Mouse (Mus musculus): ENCODE measurements around the gene Ldah.
"Not testable (repeated sequence)": the region's sequence is repeated elsewhere in the genome, so short reads cannot be mapped to it uniquely, and the experiment has no call there.

Gene Ldah

DNA sequence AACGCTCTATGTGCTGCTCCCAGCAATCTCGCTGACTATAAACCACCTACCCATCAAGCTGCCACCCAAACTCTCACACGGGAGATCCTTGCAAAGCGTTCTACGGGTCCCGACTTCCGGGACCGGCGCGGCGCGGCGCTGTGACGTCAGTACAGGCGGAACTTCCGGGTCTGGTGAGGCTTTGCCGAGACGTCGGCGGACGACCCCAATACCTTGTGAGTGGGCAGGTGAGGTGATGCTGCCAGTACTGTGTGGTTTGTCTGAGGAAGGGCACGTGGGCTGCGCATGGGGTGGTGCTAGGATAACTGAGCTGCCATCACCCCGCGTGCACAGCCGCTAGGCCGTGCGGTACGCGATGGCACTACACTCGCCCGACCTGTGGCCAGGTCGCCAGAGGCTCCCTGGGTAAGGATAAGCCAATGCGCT, at the start of gene Ldah:
Gene Ldah, plus strand, starts transcription at position 130 of the 426 bp plus-strand sequence.
- peak; percentile 92 for DNase-seq (ENCODE audit: low read depth)

DNA sequence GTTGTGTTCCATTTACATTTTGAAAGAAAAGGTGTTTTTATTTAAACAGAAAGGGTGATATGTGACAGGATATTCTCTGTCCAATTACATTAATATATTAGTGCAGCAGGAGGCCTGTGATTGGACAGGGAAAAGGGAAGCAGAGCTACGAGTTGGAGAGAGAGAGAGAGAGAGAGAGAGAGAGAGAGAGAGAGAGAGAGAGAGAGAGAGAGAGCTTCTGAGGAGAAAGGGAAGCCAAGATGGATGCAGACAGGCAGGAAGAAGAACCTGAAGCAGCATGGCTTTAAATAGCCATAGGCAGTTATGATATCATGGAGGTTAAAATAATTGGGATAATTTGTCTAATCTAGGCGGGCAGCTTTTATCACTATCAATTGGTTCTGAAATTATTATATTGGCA, 40.2 kb upstream of the Ldah start:
- no peak for DNase-seq (ENCODE audit: low read depth)

DNA sequence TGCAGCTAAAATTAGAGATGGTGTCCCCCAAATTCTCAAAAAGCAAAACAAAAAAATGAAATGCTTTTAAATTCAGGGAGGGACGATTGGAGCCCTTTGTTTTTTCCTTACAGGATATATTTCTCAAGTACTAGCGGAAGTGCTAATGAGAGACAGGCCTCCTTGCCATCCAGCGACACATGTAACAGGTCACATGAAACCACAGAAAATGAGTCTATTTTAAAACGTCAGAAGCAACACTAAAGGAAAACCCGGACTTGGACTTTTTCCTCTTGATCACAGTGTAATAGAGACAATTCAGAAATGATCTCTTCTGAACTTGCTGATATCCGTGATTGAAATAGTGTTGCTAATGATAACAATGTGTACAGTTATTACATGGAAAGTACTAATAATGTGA, 27.0 kb upstream of the Ldah start:
- peak; percentile 27 for DNase-seq (ENCODE audit: low read depth)

DNA sequence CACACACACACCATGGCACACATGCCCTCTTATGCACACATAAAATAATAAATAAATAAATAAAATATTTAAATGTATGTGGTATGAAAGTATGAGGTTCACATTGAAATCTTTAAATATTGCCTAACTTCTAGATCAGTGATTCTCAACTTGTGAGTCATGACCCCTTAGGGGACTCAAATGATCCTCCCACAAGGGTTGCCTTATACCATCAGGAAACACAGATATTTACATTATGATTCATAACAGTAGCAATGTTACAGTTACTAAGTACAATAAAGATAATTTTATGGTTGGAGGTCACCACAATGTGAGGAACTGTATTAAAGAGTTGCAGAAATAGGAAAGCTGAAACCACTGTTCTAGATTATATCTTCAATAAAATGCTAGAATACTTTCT, 26.2 kb upstream of the Ldah start:
- DNase-seq (ENCODE audit: low read depth), result peak; percentile 59

DNA sequence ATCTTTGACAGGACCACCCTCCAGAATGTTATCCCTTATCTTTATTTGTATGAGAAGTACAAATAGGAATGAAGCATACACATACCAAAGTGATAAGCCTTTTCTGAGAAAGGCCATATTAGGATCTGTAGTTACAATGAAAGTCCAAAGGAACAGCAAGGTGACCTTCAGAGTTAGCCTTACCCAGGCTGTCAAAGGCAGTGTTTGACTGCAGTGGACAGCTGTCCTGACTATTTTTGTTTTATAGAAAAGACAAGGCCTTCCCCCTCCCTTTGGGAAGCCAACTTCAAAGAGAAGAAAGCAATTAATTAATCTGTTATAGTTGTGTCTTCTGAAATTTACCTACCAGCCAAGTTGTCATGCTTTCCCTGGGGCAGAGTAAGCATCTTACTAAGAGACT, 23.4 kb upstream of the Ldah start:
- DNase-seq (ENCODE audit: low read depth), result no peak

DNA sequence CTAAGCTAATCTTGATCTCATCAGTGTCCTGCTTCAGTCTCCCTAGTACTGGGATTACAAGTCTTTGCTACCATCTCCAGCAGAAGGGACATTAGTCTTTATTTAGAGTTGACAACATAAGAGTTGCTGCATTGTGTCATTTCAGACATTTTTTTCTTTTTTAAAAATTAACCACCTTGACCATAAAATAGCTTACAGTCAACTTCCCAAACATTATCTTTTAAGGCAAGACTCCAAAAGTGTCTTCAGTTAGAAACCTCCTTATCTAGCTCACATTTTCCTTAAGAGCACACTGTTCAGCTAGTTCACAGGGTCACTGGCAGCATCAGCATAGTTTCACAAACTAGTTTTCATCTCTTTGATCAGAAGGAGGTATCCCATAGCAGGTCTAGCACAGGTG, 19.7 kb upstream of the Ldah start:
- DNase-seq (ENCODE audit: low read depth), result no peak

DNA sequence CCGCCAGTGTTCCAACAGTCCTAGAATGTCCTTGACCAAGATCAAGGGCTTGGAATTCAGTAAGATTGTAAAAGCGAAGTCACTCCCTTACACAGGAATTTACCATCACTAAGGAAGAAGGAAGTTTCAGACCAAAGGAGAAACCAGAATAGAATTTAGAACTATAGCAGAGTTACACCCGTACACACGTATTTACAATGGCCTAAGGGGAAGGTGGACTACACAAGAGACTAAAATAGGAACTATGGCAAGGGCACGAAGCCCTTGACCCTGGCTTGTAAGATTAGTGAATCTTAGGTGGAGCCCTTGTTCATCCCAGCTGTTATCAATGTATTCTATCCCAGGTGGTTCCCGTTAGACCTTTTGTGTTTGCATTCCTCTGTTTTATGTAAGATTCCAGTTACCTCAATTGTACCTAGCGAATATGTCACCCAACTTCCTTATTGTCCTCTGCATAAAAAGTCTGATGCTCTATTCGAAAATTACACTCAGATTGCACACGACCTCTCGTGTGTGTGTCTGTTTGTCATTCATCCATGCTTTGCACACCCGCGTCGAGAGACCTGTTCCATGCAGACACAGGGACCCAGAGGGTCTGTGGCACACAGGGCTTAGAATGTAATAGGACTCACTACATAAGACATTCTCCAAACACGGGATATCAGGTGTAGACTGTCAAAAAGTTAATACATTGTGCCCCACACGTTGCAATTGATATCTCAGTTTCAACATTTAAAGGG, 18.9 kb upstream of the Ldah start:
- not testable (repeated sequence) for DNase-seq (ENCODE audit: low read depth)

DNA sequence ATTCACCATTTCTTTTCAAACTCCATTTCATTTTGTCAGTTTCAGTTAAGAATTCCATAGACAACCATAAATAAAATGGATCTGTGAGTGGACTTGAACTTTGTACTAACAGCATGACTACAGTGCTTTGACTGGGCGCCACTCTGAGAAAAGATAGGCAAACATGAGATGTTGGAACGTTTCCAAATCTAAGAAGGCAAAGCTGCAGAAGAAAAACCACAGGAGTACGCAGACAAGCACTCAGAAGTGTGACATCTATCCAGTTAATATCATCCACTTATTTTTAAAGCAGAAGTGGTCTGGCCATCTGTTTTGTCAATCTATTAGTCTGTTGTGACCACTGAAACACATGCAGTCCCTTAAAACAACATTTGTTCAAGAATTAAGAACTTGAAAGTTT, 18.2 kb upstream of the Ldah start:
- DNase-seq (ENCODE audit: low read depth), result no peak

DNA sequence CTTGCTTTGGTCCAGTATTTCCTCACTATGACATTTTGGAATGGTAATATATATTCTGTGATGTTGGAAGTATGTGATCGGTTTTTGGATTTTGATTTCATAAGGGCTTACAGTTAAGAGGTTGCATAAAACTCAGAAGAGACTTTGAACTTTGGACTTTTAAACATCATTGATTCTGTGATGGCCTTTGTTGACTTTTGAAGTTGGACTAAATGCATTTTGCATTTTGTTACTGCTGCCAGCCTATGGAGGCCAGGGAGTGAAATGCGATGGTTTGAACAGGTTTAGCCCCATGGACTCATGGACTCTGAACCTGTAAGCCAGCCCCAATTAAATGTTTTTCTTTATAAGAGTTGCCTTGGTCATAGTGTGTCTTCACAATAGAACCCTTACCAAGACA, 2.2 kb upstream of the Ldah start:
- DNase-seq (ENCODE audit: low read depth), result no peak

DNA sequence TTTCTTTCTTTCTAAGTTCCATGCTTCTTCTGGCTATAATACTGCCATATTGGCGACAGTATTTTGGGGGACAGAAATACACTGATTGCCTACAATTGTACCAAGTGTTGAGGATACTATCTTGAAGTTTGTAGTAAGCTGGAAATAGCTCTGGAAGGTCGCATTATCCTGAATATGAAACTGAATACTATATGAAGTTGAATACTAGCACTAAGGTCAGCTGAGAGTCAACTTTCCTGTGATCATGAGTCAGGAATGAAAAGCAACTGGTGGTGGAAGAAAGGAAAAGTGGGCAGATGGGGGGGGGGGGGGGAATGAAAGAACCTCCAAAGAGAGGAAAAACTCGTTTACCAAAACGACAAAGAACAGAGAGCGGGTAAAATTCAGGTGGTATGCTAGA, 329 bp upstream of the Ldah start:
- no peak for DNase-seq (ENCODE audit: low read depth)

DNA sequence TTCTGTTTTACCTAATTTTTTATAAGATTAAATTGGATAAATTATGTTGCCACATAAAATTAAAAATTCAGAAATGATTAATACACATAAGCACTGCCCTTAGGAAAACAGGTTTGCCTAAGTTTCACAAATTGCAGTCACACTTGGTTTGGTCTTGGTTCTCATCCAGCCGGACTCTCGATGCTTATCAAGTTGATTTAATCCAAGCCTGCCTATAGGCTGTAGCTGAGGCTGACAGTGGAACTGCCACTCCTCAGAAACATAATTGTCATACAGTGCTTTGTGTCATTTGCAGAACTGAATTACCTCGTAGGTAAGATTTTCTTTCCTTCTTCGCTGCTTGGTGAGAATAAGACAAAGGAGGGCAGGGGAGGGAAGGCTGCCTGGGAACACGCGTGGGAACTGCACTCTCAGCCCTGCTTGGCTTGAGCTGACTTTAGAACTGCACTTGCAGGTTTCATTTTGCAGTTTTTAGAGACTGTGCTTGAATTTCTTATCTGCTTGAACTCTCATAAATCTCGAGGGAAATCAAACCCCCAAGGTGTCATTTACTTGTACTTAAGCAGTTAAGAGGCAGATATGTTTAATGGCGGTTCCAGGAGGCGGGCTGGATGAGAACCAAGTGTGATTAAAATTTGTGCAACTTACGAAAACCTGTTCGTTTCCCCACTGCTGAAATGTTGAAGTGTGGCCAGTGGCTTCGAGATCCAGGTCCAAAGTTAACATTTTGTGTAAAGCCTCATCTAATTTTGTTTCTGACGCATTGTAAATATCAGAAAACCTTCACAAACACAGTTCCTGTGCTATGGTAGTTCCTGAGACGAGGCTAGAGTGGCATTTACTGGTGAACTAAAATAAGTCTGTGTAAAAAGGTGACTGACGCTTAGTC, 8.7 kb downstream of the Ldah start:
- no peak for DNase-seq (ENCODE audit: low read depth)

DNA sequence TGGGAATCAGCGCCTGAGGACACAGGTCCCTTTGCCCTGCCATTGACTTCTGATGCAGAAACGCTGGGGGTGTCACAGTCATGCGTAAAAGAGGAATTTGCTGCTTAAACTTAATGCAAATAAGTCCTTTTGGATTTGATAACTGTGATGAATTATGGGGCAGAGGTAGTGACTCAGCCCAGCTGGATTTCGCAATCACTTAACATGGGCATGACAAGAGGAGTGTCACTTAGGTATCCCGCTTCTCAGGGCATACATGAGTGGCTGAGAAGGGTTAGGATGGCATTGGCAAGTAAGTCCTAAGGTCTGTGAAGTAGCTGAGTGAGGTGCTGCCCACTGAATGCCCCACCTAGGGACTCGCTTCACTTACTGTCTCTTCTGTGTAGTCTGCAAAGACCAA, 15.1 kb downstream of the Ldah start:
- peak; percentile 48 for DNase-seq (ENCODE audit: low read depth)

DNA sequence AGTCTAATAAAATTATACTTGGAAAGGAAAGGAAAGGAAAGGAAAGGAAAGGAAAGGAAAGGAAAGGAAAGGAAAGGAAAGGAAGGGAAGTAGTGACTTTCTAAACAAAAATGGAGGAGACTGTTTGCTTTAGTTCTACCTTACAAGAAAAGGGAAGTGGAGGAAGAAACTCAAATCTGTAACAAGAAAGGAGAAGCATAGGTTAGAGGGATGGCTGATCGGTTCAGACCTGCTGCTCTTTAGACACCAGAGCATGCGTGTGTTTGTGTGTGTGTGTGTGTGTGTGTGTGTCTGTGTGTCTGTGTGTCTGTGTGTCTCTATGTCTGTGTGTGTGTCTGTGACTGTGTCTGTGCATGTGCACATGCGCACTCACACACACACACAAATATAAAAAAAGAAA, 23.2 kb downstream of the Ldah start:
- no peak for DNase-seq (ENCODE audit: low read depth)

DNA sequence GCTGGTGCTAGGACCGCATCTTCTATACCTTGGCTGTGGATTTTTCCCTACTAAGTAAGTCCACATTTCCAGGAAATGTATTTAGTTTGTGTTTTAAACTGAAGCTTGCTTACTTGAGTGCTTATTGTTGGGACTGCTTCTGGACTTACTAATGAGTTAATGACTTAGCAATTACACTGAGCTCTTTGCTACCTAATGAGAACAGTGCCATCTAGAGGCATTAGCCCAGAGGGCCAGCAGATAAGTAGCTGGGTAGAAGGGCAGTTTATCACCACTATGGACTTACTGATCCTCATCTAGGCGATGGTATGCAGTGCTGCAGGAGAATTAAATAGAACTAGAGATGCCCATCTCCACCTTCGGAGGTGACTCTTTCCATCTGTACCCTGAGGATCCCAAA, 24.8 kb downstream of the Ldah start:
- DNase-seq (ENCODE audit: low read depth), result peak; percentile 50

DNA sequence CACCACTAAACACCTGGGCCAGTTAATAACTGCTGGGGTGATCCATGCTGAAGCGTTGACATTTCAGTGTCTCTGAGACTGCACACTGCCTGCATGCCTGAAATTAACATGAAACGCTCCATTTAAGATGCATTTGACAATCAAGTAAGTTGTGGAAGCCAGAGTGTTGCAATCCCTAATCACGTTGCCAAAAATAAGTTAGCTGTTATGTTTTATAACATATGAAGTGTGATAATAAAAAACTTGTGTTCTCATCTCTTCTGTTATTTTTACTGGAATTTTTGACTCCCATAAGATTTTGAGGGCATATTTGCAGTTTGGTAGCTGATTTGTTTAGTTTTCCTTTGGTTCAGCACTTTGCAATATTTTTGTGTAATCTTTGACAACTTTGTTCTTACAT, 34.3 kb downstream of the Ldah start:
- DNase-seq (ENCODE audit: low read depth), result peak; percentile 66

DNA sequence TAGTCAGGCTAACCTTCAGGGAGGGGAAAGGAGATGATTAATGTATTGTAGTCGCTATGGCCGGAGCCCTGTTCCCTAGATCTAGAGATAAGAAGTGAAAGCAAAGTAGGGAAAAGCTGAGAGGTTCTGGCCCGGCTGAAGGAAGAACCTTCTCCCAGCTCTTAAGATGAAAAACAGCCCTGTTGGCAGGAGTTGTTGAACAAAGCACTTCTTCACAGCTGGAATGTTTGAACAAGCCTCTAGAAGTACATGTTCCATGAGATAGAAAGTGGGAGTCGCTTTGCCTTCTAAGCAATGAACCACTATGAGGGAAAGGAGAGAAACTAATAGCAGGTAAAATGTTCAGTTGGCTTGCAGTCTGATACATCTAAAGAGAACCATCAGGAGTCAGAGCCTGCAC, 36.8 kb downstream of the Ldah start:
- no peak for DNase-seq (ENCODE audit: low read depth)

DNA sequence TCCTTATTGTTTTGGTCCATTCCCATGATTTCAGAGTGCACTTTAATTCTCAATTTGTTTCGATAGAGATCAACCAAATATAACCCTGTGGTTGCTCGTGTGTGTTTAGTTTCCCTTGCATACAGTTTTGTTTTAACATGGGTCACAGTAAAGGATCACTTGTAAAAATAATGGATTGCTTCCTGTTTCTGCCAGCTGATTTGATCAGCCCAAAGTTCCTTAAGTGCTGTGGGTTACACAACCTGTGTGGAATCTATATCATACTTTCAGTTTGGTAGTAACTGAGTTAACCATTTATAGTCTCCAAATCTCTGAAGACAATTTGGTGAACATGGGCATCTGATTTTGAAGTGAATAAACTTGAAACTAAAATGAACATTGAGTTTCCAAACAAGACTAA, 52.4 kb downstream of the Ldah start:
- no peak for DNase-seq (ENCODE audit: low read depth)

DNA sequence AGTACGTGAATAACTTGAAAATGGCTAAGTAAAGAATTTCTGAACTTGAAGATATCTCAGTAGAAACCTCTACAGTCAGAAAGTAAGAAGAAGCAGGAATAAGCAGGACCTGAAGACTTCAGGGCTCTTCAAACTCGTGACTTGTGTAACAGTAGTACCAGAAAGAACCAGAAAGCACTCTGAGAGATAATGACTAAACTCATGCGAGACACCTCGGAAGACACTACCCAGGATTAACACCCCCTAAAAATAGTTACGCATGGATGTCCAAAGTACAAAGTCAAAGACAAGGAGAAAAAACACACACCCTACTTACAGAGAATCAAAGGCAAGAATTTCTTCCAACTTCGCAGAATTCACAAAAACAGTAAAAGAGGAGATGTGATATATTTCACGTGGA, 58.4 kb downstream of the Ldah start:
- no peak for DNase-seq (ENCODE audit: low read depth)

DNA sequence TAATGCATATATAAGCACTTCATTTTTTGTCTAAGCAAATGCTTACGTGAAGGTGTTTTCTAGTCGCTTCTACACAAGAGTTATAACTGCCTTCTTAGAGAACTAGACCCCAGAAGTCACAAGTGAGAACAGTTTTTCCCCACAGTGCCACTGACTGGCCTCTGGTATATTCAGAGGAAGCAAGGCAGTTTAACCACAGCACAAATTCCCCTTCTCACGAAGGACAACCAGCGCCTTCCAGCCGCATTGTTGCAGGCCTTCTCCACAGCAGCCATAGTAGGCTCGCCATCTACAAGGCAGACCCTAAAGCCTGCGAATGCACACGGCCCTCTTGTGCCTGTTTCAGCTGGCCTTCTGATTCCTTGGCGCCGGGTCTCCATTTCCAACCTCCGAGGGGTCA, 61.7 kb downstream of the Ldah start:
- DNase-seq (ENCODE audit: low read depth), result no peak

DNA sequence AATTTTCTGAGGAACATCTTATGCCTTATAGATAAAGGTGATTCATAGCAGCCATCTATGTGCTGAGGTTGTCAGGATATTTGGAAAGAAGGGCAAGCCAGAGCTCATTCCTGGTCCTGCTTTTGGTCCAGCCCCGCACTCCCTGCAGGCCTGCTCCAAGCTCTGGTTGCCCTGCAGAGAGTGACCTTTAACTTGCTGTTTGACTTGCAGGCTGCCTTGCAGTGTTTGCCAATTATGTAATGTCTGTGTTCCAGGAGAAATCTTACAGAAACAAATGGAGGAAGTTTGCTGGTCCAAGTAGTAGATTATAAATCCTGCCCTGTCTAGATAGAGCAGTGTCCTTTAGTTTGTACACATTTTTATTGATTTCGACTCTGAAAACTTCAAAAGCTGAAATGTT, 63.5 kb downstream of the Ldah start:
- no peak for DNase-seq (ENCODE audit: low read depth)

DNA sequence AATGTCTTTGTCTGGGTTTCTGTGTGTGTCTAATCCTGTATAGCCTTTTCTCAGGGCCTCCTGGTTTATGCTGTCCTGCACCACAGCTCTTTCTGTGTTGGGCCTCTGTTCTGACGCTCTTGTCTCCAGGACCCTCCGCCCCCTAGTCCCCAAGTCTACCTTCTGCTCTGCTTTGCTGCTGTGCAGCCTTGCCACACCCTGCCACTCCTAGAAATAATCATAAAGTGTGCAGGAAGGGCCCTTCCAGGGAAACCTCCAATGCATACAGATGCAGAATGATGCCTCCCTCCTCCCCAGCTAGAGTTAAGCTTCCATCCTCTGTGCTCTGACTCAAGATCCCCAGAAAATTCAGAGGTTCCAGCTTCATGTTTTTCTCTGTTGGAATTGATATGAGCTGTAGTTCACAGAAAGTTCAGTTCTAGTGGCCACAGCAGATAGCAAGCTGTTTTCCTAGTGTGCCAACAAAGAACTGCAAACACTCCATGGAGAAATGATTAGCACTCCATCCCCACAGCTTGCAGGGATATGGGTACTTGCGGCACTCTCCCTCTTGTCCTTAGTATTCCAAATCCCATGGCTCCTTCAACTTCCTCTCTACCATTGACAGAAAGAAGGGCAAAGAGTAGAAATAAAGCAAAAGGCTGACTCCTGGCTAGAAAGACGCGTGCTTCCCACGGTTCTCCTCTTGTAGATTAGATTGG, 65.7 kb downstream of the Ldah start:
- DNase-seq (ENCODE audit: low read depth), result no peak

DNA sequence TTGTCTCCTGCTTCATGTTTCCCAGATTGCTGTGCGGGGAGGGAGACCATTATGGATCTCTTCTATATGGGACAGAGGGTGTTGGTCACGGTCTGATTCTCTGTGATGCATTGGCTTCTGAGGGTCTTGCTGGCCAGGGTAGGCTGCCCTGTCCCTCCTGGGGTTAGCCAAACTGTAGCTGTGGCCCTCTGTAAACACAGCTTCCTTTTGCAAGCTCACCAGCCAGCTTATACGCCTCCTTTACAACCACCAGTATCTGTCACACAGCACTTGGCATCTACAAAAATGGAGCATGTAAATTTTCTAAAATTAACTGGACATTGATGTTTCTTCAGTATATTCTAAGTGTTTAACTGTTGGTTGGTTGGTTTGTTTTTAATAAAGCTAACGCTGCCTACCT, 67.5 kb downstream of the Ldah start:
- DNase-seq (ENCODE audit: low read depth), result no peak
